Mouse (Mus musculus) intestine, embryonic 16.5 days (tissue): Measurements from ENCODE around the gene Kctd19. TPM values are rescaled to one million over a fixed set of nuclear protein-coding genes. Genes with fewer than 3 reads are reported as not detected.

Experiments used
- ATAC-seq: fragments of 200-750 bp; cut with Nextera tagmentation; 2 replicates; pipeline ENCODE4 v1.8.0; 2017; ENCODE audit warnings: moderate TSS enrichment, moderate library complexity
- H3K27ac ChIP-seq: fragments of 300-500 bp; sonication (generic); 2 replicates; pipeline ENCODE4 v1.5.1; 2014; ENCODE audit warnings: mild to moderate bottlenecking, low read length
- H3K27me3 ChIP-seq: fragments of 300-500 bp; sonication (generic); replicated peaks from 2 replicates; pipeline ENCODE4 v1.6.1; 2014; ENCODE audit warnings: low read length, control low read depth, mixed read lengths; ENCODE audit not compliant: control insufficient read depth, insufficient read depth
- H3K36me3 ChIP-seq: fragments of 300-500 bp; sonication (generic); 2 replicates; pipeline ENCODE4 v1.6.1; 2014; ENCODE audit warnings: low read length, control low read depth; ENCODE audit not compliant: control insufficient read depth, insufficient read depth
- H3K4me1 ChIP-seq: fragments of 300-500 bp; sonication (generic); 2 replicates; pipeline ENCODE4 v1.6.1; 2014; ENCODE audit warnings: low read length, control low read depth, mixed read lengths; ENCODE audit not compliant: control insufficient read depth, insufficient read depth
- H3K4me2 ChIP-seq: fragments of 300-500 bp; sonication (generic); 2 replicates; pipeline ENCODE4 v1.6.1; 2014; ENCODE audit warnings: low read depth, low read length, control low read depth
- H3K4me3 ChIP-seq: fragments of 300-500 bp; sonication (generic); 2 replicates; pipeline ENCODE4 v1.5.1; 2014; ENCODE audit warnings: mild to moderate bottlenecking, low read length
- H3K9ac ChIP-seq: fragments of 300-500 bp; sonication (generic); 2 replicates; pipeline ENCODE4 v1.6.1; 2014; ENCODE audit warnings: low read depth, low read length
- H3K9me3 ChIP-seq: fragments of 300-500 bp; sonication (generic); 2 replicates; pipeline ENCODE4 v1.6.1; 2016; ENCODE audit warnings: low read length, control low read depth; ENCODE audit not compliant: control insufficient read depth
- WGBS: fragments of 180-500 bp; shearing (Covaris S2); extraction: QIAGEN DNeasy Blood & Tissue Kit; methylation state at CpG from one replicate; pipeline ENCODE4 v1.1.7; 2014; 5-methylcytosine and 5-hydroxymethylcytosine counted together
- polyA plus RNA-seq: library from polyadenylated mRNA; unstranded; fragments of >200 nt; fragmentation: Nextera tagmentation; extraction: Ambion mirVana; gene quantifications from 2 replicates; pipeline ENCODE4 v1.2.1, GENCODE M21; 2015

Gene Kctd19
- polyA plus RNA-seq, 1 experiment from 2014 or later = not detected

- no peak overlapping the region for H3K27ac ChIP-seq
- peak; percentile 54 for ATAC-seq
- 0 out of 2 replicates have a peak, but pooled peaks cover 3% of the 10 kb centered on the region for H3K27me3 ChIP-seq
- 78% methylated on average over 4 of the region's 4 CpGs for WGBS
- H3K4me3 ChIP-seq = no peak overlapping the region
- no peak overlapping the region for H3K9ac ChIP-seq
- H3K9me3 ChIP-seq = no peaks in the 10 kb centered on the region
- no peak overlapping the region for H3K4me2 ChIP-seq
- H3K36me3 ChIP-seq = no peaks in the 10 kb centered on the region
- H3K4me1 ChIP-seq = peaks cover 8% of the 10 kb centered on the region; the same call in 1 of the 2 replicates
Observed at GRCm38 (mm10) chr8:105354549-105354948, 58.8 kb downstream of the Kctd19 start.

- no peak for ATAC-seq
- H3K27ac ChIP-seq = no peak overlapping the region
- H3K9me3 ChIP-seq = no peaks in the 10 kb centered on the region
- no peak overlapping the region for H3K4me3 ChIP-seq
- peaks cover 14% of the 10 kb centered on the region; the same call in 1 of the 2 replicates for H3K4me1 ChIP-seq
- 85% methylated on average over 8 of the region's 8 CpGs for WGBS
- peaks cover 9% of the 10 kb centered on the region; the same call in 1 of the 2 replicates for H3K27me3 ChIP-seq
- H3K9ac ChIP-seq = no peak overlapping the region
- H3K36me3 ChIP-seq = no peaks in the 10 kb centered on the region
- H3K4me2 ChIP-seq = no peak overlapping the region
Observed at GRCm38 (mm10) chr8:105353583-105354135, 59.6 kb downstream of the Kctd19 start.

- peaks cover 12% of the 10 kb centered on the region; the same call in 1 of the 2 replicates for H3K27me3 ChIP-seq
- peaks cover 28% of the 10 kb centered on the region for H3K4me1 ChIP-seq
- WGBS = 46% methylated on average over 7 of the region's 7 CpGs
- no peaks in the 10 kb centered on the region for H3K36me3 ChIP-seq
- ATAC-seq = no peak
- no peak overlapping the region for H3K9ac ChIP-seq
- no peak overlapping the region for H3K4me2 ChIP-seq
- H3K4me3 ChIP-seq = no peak overlapping the region
- no peaks in the 10 kb centered on the region for H3K9me3 ChIP-seq
- H3K27ac ChIP-seq = no peak overlapping the region
Observed at GRCm38 (mm10) chr8:105350186-105350585, 63.1 kb downstream of the Kctd19 start.

GRCm38 (mm10) chr8:105349096-105349771 lies 64.1 kb downstream of the Kctd19 start:
- Histone ChIP-seq H3K4me3 (peak overlapping the region; percentile 72), H3K36me3 (no peaks in the 10 kb centered on the region), H3K9ac (peak overlapping the region; percentile 69), H3K9me3 (no peaks in the 10 kb centered on the region), H3K4me1 (peaks cover 32% of the 10 kb centered on the region), H3K27ac (no peak overlapping the region; the same call in 1 of the 2 replicates), H3K27me3 (peaks cover 12% of the 10 kb centered on the region; the same call in 1 of the 2 replicates), H3K4me2 (peak overlapping the region; percentile 97)
- WGBS = 2% methylated on average over 45 of the region's 48 CpGs
- ATAC-seq = no peak

GRCm38 (mm10) chr8:105348450-105349095 lies 64.7 kb downstream of the Kctd19 start, which contains the start of gene Slc9a5:
Slc9a5 (plus strand) TSS chr8:105348843.
- peak within 1 kb of the TSS; percentile 80 for H3K9ac ChIP-seq
- no peaks in the 10 kb centered on the region for H3K9me3 ChIP-seq
- peaks cover 12% of the 10 kb centered on the region; the same call in 1 of the 2 replicates for H3K27me3 ChIP-seq
- peak within 1 kb of the TSS; percentile 72 for H3K4me3 ChIP-seq
- H3K27ac ChIP-seq = peak within 1 kb of the TSS; percentile 84
- H3K4me2 ChIP-seq = peak within 1 kb of the TSS; percentile 97
- H3K4me1 ChIP-seq = peaks cover 37% of the 10 kb centered on the region
- WGBS = under 1% methylated on average over 34 of the region's 34 CpGs
- ATAC-seq = no peak
- H3K36me3 ChIP-seq = no peaks in the 10 kb centered on the region

GRCm38 (mm10) chr8:105347428-105348221 lies 65.7 kb downstream of the Kctd19 start, which contains the start of gene Fhod1:
Fhod1 (minus strand) TSS chr8:105347953.
- Histone ChIP-seq H3K27ac (peak within 1 kb of the TSS; percentile 84), H3K4me1 (peaks cover 42% of the 10 kb centered on the region), H3K9ac (peak within 1 kb of the TSS; percentile 80), H3K36me3 (no peaks in the 10 kb centered on the region), H3K4me3 (peak within 1 kb of the TSS; percentile 72), H3K27me3 (peaks cover 12% of the 10 kb centered on the region; the same call in 1 of the 2 replicates), H3K4me2 (peak within 1 kb of the TSS; percentile 97), H3K9me3 (no peaks in the 10 kb centered on the region)
- under 1% methylated on average over 53 of the region's 53 CpGs for WGBS
- ATAC-seq = peak; percentile 90

- 1% methylated on average over 34 of the region's 34 CpGs for WGBS
- Histone ChIP-seq H3K36me3 (no peaks in the 10 kb centered on the region), H3K4me3 (peak overlapping the region; percentile 72), H3K27me3 (peaks cover 12% of the 10 kb centered on the region; the same call in 1 of the 2 replicates), H3K9me3 (no peaks in the 10 kb centered on the region), H3K4me2 (peak overlapping the region; percentile 97), H3K27ac (peak overlapping the region; percentile 84), H3K9ac (peak overlapping the region; percentile 80), H3K4me1 (peaks cover 44% of the 10 kb centered on the region)
- ATAC-seq = peak; percentile 58
Observed at GRCm38 (mm10) chr8:105346611-105347427, 66.5 kb downstream of the Kctd19 start.
